Mouse (Mus musculus): ENCODE data around the gene Zc3h7b.

DNA sequence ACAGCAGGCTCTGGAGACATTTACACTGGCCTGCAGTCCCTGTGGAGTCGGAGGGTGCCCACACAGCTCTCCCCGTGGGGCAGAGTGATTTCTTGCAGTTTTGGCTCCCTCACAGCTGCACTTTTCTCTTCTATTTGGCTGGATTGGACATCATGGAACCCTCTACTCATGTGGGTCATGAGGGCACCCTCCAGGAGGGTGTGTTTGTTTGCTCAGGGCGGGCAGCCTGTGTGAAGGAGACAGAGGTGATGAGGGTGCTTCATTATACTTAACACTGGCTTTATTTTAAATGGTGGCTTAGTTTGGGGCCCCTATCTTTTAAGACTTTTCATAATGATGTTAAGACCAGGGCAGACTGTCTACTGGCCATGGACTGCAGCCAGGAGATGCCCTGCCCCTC is 80.0 kb downstream of the Zc3h7b start:
- no peak for TF ChIP-seq GATA1 (IDR thresholded peaks at IDR 0.05; ENCODE audit: borderline replicate concordance, low read length)
- TF ChIP-seq FLI1 (IDR thresholded peaks at IDR 0.05; ENCODE audit: low read length), result no peak

All from megakaryocyte, embryonic 14.5 days (primary cell).